Mouse (Mus musculus) CD4-positive helper T cell, adult 2 months (primary cell): ENCODE data around the gene Tbc1d20.
A peak's percentile ranks its signal among the peaks of the same experiment; 100 is the strongest.
"Not testable (repeated sequence)": the region's sequence is repeated elsewhere in the genome, so short reads cannot be mapped to it uniquely, and the experiment has no call there.

ENCODE experiments used
- DNase-seq: peaks from one replicate; pipeline ENCODE4 v3.0.0-alpha.2; 2012; ENCODE audit warnings: low read depth, missing footprints, low spot score

The Tbc1d20 gene

GRCm38 (mm10) chr2:152293727-152294475 is at the start of gene Tbc1d20:
Tbc1d20 (plus strand) TSS chr2:152293828.
- DNase-seq = peak; percentile 96

- DNase-seq = no peak
Observed at GRCm38 (mm10) chr2:152247213-152247612, 46.4 kb upstream of the Tbc1d20 start.

DNA sequence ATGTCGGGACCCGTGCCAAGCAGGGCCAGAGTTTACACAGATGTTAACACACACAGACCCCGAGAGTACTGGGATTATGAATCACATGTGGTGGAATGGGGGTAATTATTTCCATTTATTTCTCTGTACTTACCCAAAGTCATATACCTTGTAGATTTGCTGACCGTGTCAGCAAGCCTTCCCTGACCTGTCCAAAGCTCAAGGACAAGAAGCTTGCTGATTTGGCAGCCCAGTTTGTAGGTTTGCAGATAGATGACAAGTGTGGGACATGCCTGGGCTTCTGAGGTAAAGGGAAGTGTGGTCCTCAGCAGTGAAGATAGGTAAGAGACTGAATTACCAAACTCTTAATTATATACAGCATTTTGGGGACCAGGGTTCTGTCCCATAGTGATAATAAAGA is 43.1 kb upstream of the Tbc1d20 start:
- DNase-seq = no peak

- DNase-seq = no peak
Observed at GRCm38 (mm10) chr2:152259739-152260138, 33.9 kb upstream of the Tbc1d20 start.

DNA sequence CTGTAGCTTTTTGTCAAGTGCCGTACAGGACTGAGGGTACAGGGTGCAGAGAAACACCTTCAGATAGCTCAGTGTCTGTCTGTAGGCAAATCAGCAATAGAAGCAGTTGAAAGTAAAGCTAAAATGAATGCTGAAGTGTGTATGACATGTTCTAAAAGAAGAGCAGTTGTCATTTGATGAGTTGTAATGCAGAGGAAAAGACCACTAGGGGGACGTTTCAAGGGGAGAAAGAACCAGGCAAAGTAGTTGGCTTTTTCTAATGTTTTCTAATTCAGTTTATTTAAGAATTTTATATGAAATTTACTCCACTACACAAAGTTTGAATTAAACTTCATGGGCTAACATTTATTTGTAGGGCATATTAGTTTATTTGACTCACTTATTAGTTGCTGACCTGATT is 20.0 kb upstream of the Tbc1d20 start:
- no peak for DNase-seq

- peak; percentile 8 for DNase-seq
Observed at GRCm38 (mm10) chr2:152281407-152281806, 12.2 kb upstream of the Tbc1d20 start.

- no peak for DNase-seq
Observed at GRCm38 (mm10) chr2:152287560-152287959, 6.1 kb upstream of the Tbc1d20 start.

DNA sequence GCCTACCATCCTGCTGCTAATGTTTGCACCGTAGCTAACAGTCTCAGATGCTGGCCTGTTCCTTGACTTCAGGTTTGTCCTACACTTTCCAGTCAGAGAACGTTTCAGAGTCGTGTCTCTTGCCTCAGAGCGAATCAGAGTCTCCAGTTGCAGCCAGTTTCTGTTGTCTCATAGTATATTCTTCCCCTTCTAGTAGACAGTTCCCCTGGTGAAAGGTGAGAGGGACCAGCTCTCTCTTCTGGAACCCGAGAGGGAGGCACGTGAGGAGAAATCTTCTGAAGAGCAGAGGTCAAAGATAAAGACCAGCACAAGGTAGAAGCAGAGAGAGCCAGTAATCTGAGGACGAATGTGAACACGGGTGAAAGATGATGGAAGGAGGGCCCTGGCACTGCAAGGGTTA is 5.6 kb upstream of the Tbc1d20 start:
- no peak for DNase-seq

- not testable (repeated sequence) for DNase-seq
Observed at GRCm38 (mm10) chr2:152289623-152290022, 4.0 kb upstream of the Tbc1d20 start.

- no peak for DNase-seq
Observed at GRCm38 (mm10) chr2:152292475-152292874, 1.2 kb upstream of the Tbc1d20 start.

GRCm38 (mm10) chr2:152293179-152293726 is 375 bp upstream of the Tbc1d20 start:
- no peak for DNase-seq

GRCm38 (mm10) chr2:152294541-152294940 is 913 bp downstream of the Tbc1d20 start:
- no peak for DNase-seq

- no peak for DNase-seq
Observed at GRCm38 (mm10) chr2:152302862-152303261, 9.2 kb downstream of the Tbc1d20 start.

GRCm38 (mm10) chr2:152303781-152304180 is 10.2 kb downstream of the Tbc1d20 start:
- DNase-seq = no peak

DNA sequence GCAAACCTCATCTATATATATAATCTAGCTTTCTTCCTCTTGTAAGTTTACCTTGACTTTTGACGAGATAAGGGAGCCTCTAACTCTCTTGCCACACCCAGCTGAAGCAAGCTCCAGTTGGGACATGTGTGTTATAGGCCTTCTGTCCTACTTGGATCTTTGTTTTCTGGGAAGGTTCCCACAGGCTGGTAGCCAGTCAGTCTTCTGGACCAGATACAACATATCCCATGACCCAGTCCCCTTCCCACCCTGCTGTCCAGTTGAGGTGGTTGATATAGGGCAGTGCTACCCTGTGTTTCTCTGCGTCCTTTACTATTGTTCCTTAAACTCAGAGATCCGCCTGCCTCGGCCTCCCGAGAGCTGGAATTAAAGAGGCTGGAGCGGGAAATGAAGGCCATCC is 11.9 kb downstream of the Tbc1d20 start:
- no peak for DNase-seq

DNA sequence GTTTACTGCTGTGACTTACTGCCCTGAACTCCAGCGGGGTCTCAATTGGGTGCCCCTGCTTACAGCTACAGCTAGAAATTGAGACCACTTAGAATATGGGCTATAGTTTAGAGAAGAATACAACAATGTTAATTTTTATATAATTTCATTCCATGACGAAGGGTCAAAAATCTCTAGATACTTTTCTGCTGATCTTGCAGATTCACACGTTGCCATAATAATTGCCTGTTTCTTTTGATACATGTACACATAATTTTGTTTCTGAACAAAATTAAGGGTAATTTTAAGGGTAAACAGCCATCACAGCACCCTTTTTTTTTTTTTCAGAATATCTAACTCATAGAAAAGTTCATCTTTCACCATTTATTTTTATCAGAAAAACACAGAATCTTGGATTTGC is 13.6 kb downstream of the Tbc1d20 start:
- DNase-seq = no peak

GRCm38 (mm10) chr2:152312996-152313395 is 19.4 kb downstream of the Tbc1d20 start:
- DNase-seq = no peak

GRCm38 (mm10) chr2:152313926-152314325 is 20.3 kb downstream of the Tbc1d20 start:
- no peak for DNase-seq

- no peak for DNase-seq
Observed at GRCm38 (mm10) chr2:152317054-152317453, 23.4 kb downstream of the Tbc1d20 start.

- no peak for DNase-seq
Observed at GRCm38 (mm10) chr2:152321558-152321957, 27.9 kb downstream of the Tbc1d20 start.

- no peak for DNase-seq
Observed at GRCm38 (mm10) chr2:152322198-152322597, 28.6 kb downstream of the Tbc1d20 start.

GRCm38 (mm10) chr2:152323971-152324370 is 30.3 kb downstream of the Tbc1d20 start:
- DNase-seq = no peak

DNA sequence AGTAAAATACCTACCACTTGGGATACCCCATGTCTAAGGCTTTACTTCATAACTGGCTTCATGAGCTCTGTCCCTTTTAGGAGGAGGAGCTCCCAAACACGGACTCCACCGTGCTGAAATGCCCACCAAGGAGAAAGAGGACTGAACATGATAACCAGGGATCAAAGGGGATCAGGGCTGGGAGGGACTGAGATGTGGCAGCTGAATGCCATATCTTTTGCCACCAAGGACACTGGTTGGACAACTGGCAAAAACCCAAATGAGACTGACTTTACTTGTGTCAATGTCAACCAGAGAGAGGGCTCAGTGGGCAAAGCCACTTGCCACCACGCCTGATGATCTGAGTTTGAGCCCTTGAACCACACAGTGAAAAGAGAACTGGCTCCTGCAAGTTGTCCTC is 31.2 kb downstream of the Tbc1d20 start:
- DNase-seq = no peak
